Mouse (Mus musculus) heart, embryonic 12.5 days (tissue): ENCODE results near the gene Zbtb8b. TPM values are rescaled to one million over a fixed set of nuclear protein-coding genes. Genes with fewer than 3 reads are reported as not detected.

Experiments
- ATAC-seq: fragments of 200-750 bp; cut with Nextera tagmentation; 2 replicates; pipeline ENCODE4 v1.8.0; 2017; ENCODE audit warnings: moderate TSS enrichment, moderate library complexity; ENCODE audit not compliant: insufficient number of reproducible peaks, low FRiP score
- H3K27ac ChIP-seq: fragments of 300-500 bp; sonication (generic); 2 replicates; pipeline ENCODE4 v1.5.1; 2016; ENCODE audit warnings: mild to moderate bottlenecking, moderate library complexity; ENCODE audit not compliant: poor library complexity, severe bottlenecking
- H3K27me3 ChIP-seq: fragments of 300-500 bp; sonication (generic); replicated peaks from 2 replicates; pipeline ENCODE4 v1.6.1; 2016; ENCODE audit warnings: mild to moderate bottlenecking, moderate library complexity
- H3K36me3 ChIP-seq: fragments of 300-500 bp; sonication (generic); 2 replicates; pipeline ENCODE4 v1.6.1; 2016; ENCODE audit warnings: mild to moderate bottlenecking, moderate library complexity
- H3K4me1 ChIP-seq: fragments of 300-500 bp; sonication (generic); replicated peaks from 2 replicates; pipeline ENCODE4 v1.6.1; 2016; ENCODE audit warnings: mild to moderate bottlenecking
- H3K4me2 ChIP-seq: fragments of 300-500 bp; sonication (generic); 2 replicates; pipeline ENCODE4 v1.6.1; 2016; ENCODE audit warnings: mild to moderate bottlenecking, moderate library complexity
- H3K4me3 ChIP-seq: fragments of 300-500 bp; sonication (generic); 2 replicates; pipeline ENCODE4 v1.5.1; 2016; ENCODE audit warnings: mild to moderate bottlenecking
- H3K9ac ChIP-seq: fragments of 300-500 bp; sonication (generic); 2 replicates; pipeline ENCODE4 v1.6.1; 2016; ENCODE audit warnings: mild to moderate bottlenecking, moderate library complexity
- H3K9me3 ChIP-seq: fragments of 300-500 bp; sonication (generic); replicated peaks from 2 replicates; pipeline ENCODE4 v1.6.1; 2016; ENCODE audit warnings: mild to moderate bottlenecking, moderate library complexity
- WGBS: fragments of 180-500 bp; shearing (Covaris S2); methylation state at CpG from one replicate; pipeline ENCODE4 v1.1.7; 2016; 5-methylcytosine and 5-hydroxymethylcytosine counted together
- polyA plus RNA-seq: library from polyadenylated mRNA; unstranded; fragments of >200 nt; fragmentation: Nextera tagmentation; extraction: Ambion mirVana; gene quantifications from 2 replicates; pipeline ENCODE4 v1.2.1, GENCODE M21; 2016

Gene Zbtb8b
- polyA plus RNA-seq: 5.7 and 5.9 TPM in 2 replicates

- Histone ChIP-seq H3K9ac (peak within 1 kb of the TSS; percentile 52), H3K9me3 (no peaks in the 10 kb centered on the region), H3K4me1 (peaks cover 17% of the 10 kb centered on the region), H3K27me3 (peaks cover 43% of the 10 kb centered on the region), H3K36me3 (no peaks in the 10 kb centered on the region), H3K27ac (no peak within 1 kb of the TSS), H3K4me3 (peak within 1 kb of the TSS; percentile 48), H3K4me2 (peak within 1 kb of the TSS; percentile 71)
- 6% methylated on average over 33 of the region's 33 CpGs for WGBS
- no peak; the same call in 1 of the 2 replicates for ATAC-seq
These were observed at the start of gene Zbtb8b for GRCm38 (mm10) chr4:129440340-129441063. Zbtb8b (minus strand) TSS chr4:129440853.

GRCm38 (mm10) chr4:129481090-129481489 is 40.4 kb upstream of the Zbtb8b start:
- Histone ChIP-seq H3K36me3 (peaks cover 90% of the 10 kb centered on the region), H3K4me1 (no peaks in the 10 kb centered on the region), H3K27ac (no peak overlapping the region), H3K9ac (no peak overlapping the region), H3K9me3 (no peaks in the 10 kb centered on the region), H3K4me3 (no peak overlapping the region), H3K27me3 (no peaks in the 10 kb centered on the region), H3K4me2 (no peak overlapping the region)
- ATAC-seq: no peak
- 74% methylated on average over 1 of the region's 1 CpGs for WGBS

GRCm38 (mm10) chr4:129479863-129480262 is 39.2 kb upstream of the Zbtb8b start:
- Histone ChIP-seq H3K36me3 (peaks cover 89% of the 10 kb centered on the region), H3K9ac (no peak overlapping the region), H3K9me3 (no peaks in the 10 kb centered on the region), H3K27ac (no peak overlapping the region), H3K4me3 (no peak overlapping the region), H3K4me2 (no peak overlapping the region), H3K4me1 (no peaks in the 10 kb centered on the region), H3K27me3 (no peaks in the 10 kb centered on the region)
- no peak for ATAC-seq
- WGBS: 93% methylated on average over 3 of the region's 3 CpGs

GRCm38 (mm10) chr4:129476047-129476446 is 35.4 kb upstream of the Zbtb8b start:
- Histone ChIP-seq H3K27me3 (no peaks in the 10 kb centered on the region), H3K4me3 (no peak overlapping the region), H3K9ac (no peak overlapping the region), H3K36me3 (peaks cover 89% of the 10 kb centered on the region), H3K4me1 (no peaks in the 10 kb centered on the region), H3K9me3 (no peaks in the 10 kb centered on the region), H3K4me2 (no peak overlapping the region), H3K27ac (no peak overlapping the region)
- WGBS: 90% methylated on average over 11 of the region's 11 CpGs
- ATAC-seq: no peak

GRCm38 (mm10) chr4:129464286-129464815 is 23.7 kb upstream of the Zbtb8b start:
- Histone ChIP-seq H3K27ac (no peak overlapping the region), H3K36me3 (peaks cover 61% of the 10 kb centered on the region)
- WGBS: 80% methylated on average over 4 of the region's 4 CpGs

GRCm38 (mm10) chr4:129463097-129464059 is 22.7 kb upstream of the Zbtb8b start:
- no peaks in the 10 kb centered on the region for H3K27me3 ChIP-seq
- H3K4me2 ChIP-seq: peak overlapping the region; percentile 90; the same call in 1 of the 2 replicates
- ATAC-seq: no peak
- H3K27ac ChIP-seq: no peak overlapping the region
- no peak overlapping the region for H3K9ac ChIP-seq
- H3K9me3 ChIP-seq: no peaks in the 10 kb centered on the region
- WGBS: 78% methylated on average over 24 of the region's 24 CpGs
- H3K4me1 ChIP-seq: peaks cover 16% of the 10 kb centered on the region
- no peak overlapping the region for H3K4me3 ChIP-seq
- H3K36me3 ChIP-seq: peaks cover 53% of the 10 kb centered on the region

More at GRCm38 (mm10) chr4:129464286-129464815, 23.7 kb upstream of the Zbtb8b start:
- Histone ChIP-seq H3K4me1 (peaks cover 16% of the 10 kb centered on the region), H3K27me3 (no peaks in the 10 kb centered on the region), H3K4me3 (no peak overlapping the region), H3K9me3 (no peaks in the 10 kb centered on the region), H3K4me2 (no peak overlapping the region), H3K9ac (no peak overlapping the region)
- ATAC-seq: no peak

- Histone ChIP-seq H3K4me1 (peaks cover 14% of the 10 kb centered on the region), H3K9ac (peak overlapping the region; percentile 96), H3K36me3 (peaks cover 40% of the 10 kb centered on the region), H3K4me3 (peak overlapping the region; percentile 94), H3K9me3 (no peaks in the 10 kb centered on the region), H3K27me3 (no peaks in the 10 kb centered on the region), H3K4me2 (peak overlapping the region; percentile 90), H3K27ac (no peak overlapping the region)
- ATAC-seq: no peak
- 43% methylated on average over 3 of the region's 3 CpGs for WGBS
These were observed 21.5 kb upstream of the Zbtb8b start for GRCm38 (mm10) chr4:129462118-129462517.

- Histone ChIP-seq H3K9me3 (no peaks in the 10 kb centered on the region), H3K4me3 (peak within 1 kb of the TSS; percentile 94), H3K9ac (peak within 1 kb of the TSS; percentile 96), H3K27me3 (no peaks in the 10 kb centered on the region), H3K4me1 (peaks cover 14% of the 10 kb centered on the region), H3K4me2 (peak within 1 kb of the TSS; percentile 90), H3K36me3 (peaks cover 32% of the 10 kb centered on the region), H3K27ac (peak within 1 kb of the TSS; percentile 68)
- under 1% methylated on average over 46 of the region's 46 CpGs for WGBS
- ATAC-seq: peak; percentile 97
These were observed 20.7 kb upstream of the Zbtb8b start, which contains the start of gene Bsdc1 for GRCm38 (mm10) chr4:129461183-129461960. Bsdc1 (plus strand) TSS chr4:129461581.

GRCm38 (mm10) chr4:129460827-129461182 is 20.2 kb upstream of the Zbtb8b start:
- no peak for ATAC-seq
- peak overlapping the region; percentile 94 for H3K4me3 ChIP-seq
- WGBS: 0% methylated on average over 4 of the region's 4 CpGs

GRCm38 (mm10) chr4:129459726-129460125 is 19.1 kb upstream of the Zbtb8b start:
- Histone ChIP-seq H3K9ac (no peak overlapping the region), H3K4me2 (no peak overlapping the region), H3K4me3 (no peak overlapping the region), H3K36me3 (peaks cover 16% of the 10 kb centered on the region), H3K27me3 (no peaks in the 10 kb centered on the region), H3K27ac (no peak overlapping the region), H3K4me1 (peaks cover 14% of the 10 kb centered on the region), H3K9me3 (no peaks in the 10 kb centered on the region)
- 89% methylated on average over 3 of the region's 3 CpGs for WGBS
- no peak for ATAC-seq

More at GRCm38 (mm10) chr4:129460827-129461182, 20.2 kb upstream of the Zbtb8b start:
- Histone ChIP-seq H3K4me1 (peaks cover 14% of the 10 kb centered on the region), H3K4me2 (peak overlapping the region; percentile 76), H3K9ac (peak overlapping the region; percentile 63), H3K27me3 (no peaks in the 10 kb centered on the region), H3K36me3 (peaks cover 27% of the 10 kb centered on the region), H3K9me3 (no peaks in the 10 kb centered on the region), H3K27ac (peak overlapping the region; percentile 68)
